Mouse (Mus musculus) ES-Bruce4 (cell line): Measurements from ENCODE around the gene Dlgap3. TPM values are rescaled to one million over a fixed set of nuclear protein-coding genes. Genes with fewer than 3 reads are reported as not detected.
A peak's percentile ranks its signal among the peaks of the same experiment; 100 is the strongest.

Experiments
- H3K27ac ChIP-seq: 2 replicates; pipeline ENCODE4 v1.5.1; 2012; ENCODE audit warnings: low read length, inconsistent platforms; ENCODE audit not compliant: insufficient read depth
- H3K27me3 ChIP-seq: 2 replicates; pipeline ENCODE4 v1.6.1; 2012; ENCODE audit warnings: mild to moderate bottlenecking, low read length, inconsistent platforms; ENCODE audit not compliant: control insufficient read depth, poor library complexity, insufficient read depth, severe bottlenecking
- H3K36me3 ChIP-seq: 2 replicates; pipeline ENCODE4 v1.6.1; 2012; ENCODE audit warnings: inconsistent platforms, mild to moderate bottlenecking, low read length, moderate library complexity; ENCODE audit not compliant: control insufficient read depth, poor library complexity, insufficient read depth, severe bottlenecking
- H3K4me1 ChIP-seq: one replicate; pipeline ENCODE4 v1.8.1; 2011; ENCODE audit warnings: low read length; ENCODE audit not compliant: control insufficient read depth, insufficient read depth
- H3K4me3 ChIP-seq: 2 replicates; pipeline ENCODE4 v1.5.1; 2011; ENCODE audit warnings: low read depth, mild to moderate bottlenecking, low read length
- H3K9ac ChIP-seq: 2 replicates; pipeline ENCODE4 v1.6.1; 2012; ENCODE audit warnings: low read depth, mild to moderate bottlenecking, inconsistent platforms; ENCODE audit not compliant: poor library complexity, severe bottlenecking
- H3K9me3 ChIP-seq: replicated peaks from 2 replicates; pipeline ENCODE4 v1.6.1; 2012; ENCODE audit warnings: mild to moderate bottlenecking, low read length, inconsistent platforms; ENCODE audit not compliant: control insufficient read depth, poor library complexity, insufficient read depth, severe bottlenecking
- CTCF ChIP-seq: IDR thresholded peaks from one replicate; pipeline ENCODE4 v1.8.1; 2011; ENCODE audit warnings: low read depth, low read length
- EP300 ChIP-seq: IDR thresholded peaks from 2 replicates; pipeline ENCODE4 v1.6.1; 2011; ENCODE audit warnings: low read depth, low read length; ENCODE audit not compliant: insufficient read depth
- POLR2A ChIP-seq: IDR thresholded peaks from one replicate; pipeline ENCODE4 v1.8.1; 2011; ENCODE audit warnings: low read length; ENCODE audit not compliant: insufficient read depth
- polyA plus RNA-seq: library from polyadenylated mRNA; stranded (reverse); fragments of >200 nt; gene quantifications from 2 replicates; pipeline ENCODE4 v1.2.4, GENCODE M21; 2011; ENCODE audit warnings: low read depth; ENCODE audit not compliant: missing spikeins, insufficient read depth, insufficient read length

Gene Dlgap3
- polyA plus RNA-seq, 1 experiment = 7.4 TPM

DNA sequence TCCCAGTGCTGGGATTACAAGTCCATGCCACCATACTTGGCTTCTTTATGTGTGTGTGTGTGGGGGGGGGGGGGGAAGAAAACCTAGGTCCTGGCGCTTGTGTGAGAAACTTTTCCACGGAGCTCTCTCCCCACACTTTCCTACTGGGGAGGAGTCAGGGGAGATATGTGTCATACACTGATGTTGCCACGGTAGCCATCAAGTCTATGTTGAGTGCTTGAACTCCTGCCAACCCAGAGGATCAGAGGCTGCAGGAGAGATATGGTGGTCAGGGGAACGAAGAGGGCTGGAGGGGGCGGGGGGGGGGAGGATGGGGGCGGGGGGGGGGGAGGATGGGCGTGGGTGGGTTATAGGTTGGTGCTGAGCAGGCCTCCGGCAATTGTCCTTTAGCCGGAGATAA lies 46.8 kb downstream of the Dlgap3 start:
- Histone ChIP-seq H3K4me3 (no peak overlapping the region), H3K27me3 (no peaks in the 10 kb centered on the region), H3K27ac (no peak overlapping the region)

DNA sequence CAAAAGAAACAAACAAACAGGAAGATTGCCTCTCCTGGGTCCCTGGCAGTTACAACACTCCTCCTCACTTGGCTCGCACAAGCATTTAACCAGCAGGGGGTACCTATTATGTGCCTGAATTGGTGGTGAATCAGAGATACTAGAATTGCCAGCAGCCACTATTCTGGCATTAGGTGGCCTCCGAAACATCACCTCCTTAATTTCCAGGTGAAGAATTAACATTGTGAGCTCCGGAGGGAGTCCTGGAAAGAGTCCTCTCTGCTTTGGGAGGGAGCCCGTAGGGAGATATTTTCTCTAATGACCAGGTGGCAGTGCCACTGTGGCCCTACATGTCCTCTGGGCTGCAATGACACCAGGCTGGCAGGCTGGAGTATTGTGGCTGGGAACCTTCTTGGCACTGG lies 47.2 kb downstream of the Dlgap3 start:
- Histone ChIP-seq H3K9me3 (no peaks in the 10 kb centered on the region), H3K27ac (no peak overlapping the region), H3K9ac (no peak overlapping the region), H3K4me3 (no peak overlapping the region), H3K27me3 (no peaks in the 10 kb centered on the region), H3K4me1 (peaks cover 2% of the 10 kb centered on the region), H3K36me3 (no peaks in the 10 kb centered on the region)
- no peak for TF ChIP-seq POLR2A
- TF ChIP-seq CTCF = no peak
- TF ChIP-seq EP300 = no peak

More for the DNA sequence above, 46.8 kb downstream of the Dlgap3 start:
- Histone ChIP-seq H3K9ac (no peak overlapping the region), H3K9me3 (no peaks in the 10 kb centered on the region), H3K4me1 (peaks cover 2% of the 10 kb centered on the region), H3K36me3 (no peaks in the 10 kb centered on the region)
- TF ChIP-seq EP300 = no peak
- TF ChIP-seq POLR2A = no peak
- TF ChIP-seq CTCF = no peak

DNA sequence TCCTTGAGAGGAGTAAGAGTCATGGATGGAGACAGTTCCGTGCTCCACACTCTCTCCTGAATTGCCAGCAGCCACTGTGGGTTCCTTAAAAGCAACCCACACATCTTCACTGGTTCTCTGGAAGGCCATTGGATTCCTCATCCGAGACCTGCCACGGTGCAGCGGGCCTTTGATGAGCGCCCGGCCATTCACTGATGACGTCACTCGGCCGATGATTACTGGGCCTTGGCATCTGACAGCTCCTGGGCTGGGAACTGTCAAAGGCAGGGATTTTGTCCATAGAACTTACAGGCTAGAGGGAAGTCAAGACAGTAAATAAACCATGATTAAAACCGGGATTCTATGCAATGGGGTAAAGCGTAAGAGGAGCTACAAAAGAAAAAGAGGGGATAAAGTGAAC lies 48.0 kb downstream of the Dlgap3 start:
- Histone ChIP-seq H3K36me3 (no peaks in the 10 kb centered on the region), H3K4me3 (no peak overlapping the region), H3K27me3 (no peaks in the 10 kb centered on the region), H3K9ac (no peak overlapping the region), H3K9me3 (no peaks in the 10 kb centered on the region), H3K4me1 (peaks cover 2% of the 10 kb centered on the region), H3K27ac (no peak overlapping the region)
- TF ChIP-seq CTCF (no peak), POLR2A (no peak), EP300 (no peak)

DNA sequence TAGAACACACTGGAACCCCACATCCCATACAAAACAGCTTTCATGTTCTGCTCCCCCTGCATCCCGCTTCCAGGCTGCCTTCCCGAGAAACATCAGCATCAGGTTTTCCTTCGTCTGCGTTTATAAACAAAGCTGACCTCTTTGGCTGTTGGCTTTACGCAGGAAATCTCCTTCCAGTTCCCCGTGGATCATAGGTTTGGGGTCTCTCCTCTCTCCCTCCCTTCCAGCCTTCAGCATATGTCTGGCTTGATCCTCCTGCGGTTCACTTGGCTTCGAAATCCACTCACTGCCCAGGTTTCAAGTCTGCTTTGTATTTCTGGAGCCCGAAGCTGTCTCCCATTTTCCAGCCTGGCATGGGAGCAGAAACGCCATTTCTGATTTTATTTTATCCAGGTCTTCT lies 54.3 kb downstream of the Dlgap3 start:
- Histone ChIP-seq H3K4me1 (peaks cover 4% of the 10 kb centered on the region), H3K27ac (no peak overlapping the region), H3K4me3 (no peak overlapping the region), H3K9me3 (no peaks in the 10 kb centered on the region), H3K36me3 (no peaks in the 10 kb centered on the region), H3K9ac (no peak overlapping the region), H3K27me3 (no peaks in the 10 kb centered on the region)
- TF ChIP-seq EP300 (no peak), POLR2A (no peak), CTCF (no peak)

DNA sequence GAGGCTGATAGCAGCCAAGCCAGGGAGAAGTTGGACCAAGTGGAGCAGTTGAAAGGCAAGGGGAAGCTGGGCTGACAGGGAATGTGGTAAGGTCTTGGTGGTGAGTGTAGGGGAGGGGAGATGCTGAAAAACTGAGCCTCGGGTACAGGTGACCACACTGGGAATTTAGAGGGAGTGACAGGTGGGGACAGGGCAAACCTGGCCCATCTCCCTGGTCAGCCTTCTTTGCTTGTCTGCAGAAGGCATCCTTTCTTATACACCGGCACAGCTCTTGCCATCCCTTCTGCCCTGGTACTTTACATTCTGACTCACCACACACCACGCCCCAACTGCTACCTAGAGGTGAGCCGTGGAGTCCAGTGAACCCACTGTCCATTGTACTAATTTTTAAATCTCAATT lies 54.8 kb downstream of the Dlgap3 start:
- no peaks in the 10 kb centered on the region for H3K36me3 ChIP-seq
- H3K9ac ChIP-seq = no peak overlapping the region
- no peaks in the 10 kb centered on the region for H3K9me3 ChIP-seq
- no peaks in the 10 kb centered on the region for H3K27me3 ChIP-seq
- H3K4me1 ChIP-seq = peaks cover 4% of the 10 kb centered on the region
- no peak overlapping the region for H3K27ac ChIP-seq
- H3K4me3 ChIP-seq = no peak overlapping the region
- TF ChIP-seq CTCF (no peak), POLR2A (no peak), EP300 (0 out of 2 replicates have a peak, but pooled peaks have one; percentile 13)

DNA sequence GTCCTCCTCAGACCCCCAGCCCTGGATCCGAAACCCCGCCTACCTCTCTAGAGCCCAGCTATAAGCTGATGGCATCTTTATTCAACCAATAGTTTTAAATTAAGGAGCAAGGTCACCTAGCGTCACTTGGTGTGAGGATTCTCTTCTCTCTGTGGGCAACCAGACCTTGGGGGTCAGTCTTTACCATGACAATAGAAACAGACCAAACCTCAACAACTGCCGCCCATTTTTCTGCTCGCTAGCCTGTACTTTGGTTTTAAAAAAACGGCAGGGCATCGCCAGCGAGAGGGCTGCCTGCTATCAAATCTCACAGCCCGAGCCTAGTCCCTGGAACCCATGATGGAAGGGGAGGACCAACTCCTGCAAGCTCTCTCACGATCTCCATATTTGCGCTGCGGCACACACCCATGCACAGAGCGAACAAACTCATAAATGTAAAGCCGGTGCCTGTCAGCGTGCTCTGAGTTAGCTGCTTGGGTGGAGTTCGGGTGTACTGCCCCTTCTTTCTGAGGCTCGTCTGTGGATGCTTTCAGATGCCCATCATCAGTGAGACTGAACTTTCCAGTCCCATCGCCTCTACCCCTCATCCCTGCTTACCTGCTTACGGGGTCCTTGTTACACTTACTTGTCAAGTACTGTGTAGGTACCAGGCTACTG lies 55.6 kb downstream of the Dlgap3 start:
- peaks cover 4% of the 10 kb centered on the region for H3K4me1 ChIP-seq
- no peaks in the 10 kb centered on the region for H3K36me3 ChIP-seq
- H3K27ac ChIP-seq = no peak overlapping the region
- no peak overlapping the region; the same call in 1 of the 2 replicates for H3K4me3 ChIP-seq
- no peaks in the 10 kb centered on the region for H3K27me3 ChIP-seq
- no peak overlapping the region for H3K9ac ChIP-seq
- no peak for TF ChIP-seq CTCF
- 0 out of 2 replicates have a peak, but pooled peaks have one; percentile 19 for TF ChIP-seq EP300
- TF ChIP-seq POLR2A = no peak
- H3K9me3 ChIP-seq = no peaks in the 10 kb centered on the region
